8 mouse cellular contexts compared by ENCODE assay signal in the genomic region with DNA sequence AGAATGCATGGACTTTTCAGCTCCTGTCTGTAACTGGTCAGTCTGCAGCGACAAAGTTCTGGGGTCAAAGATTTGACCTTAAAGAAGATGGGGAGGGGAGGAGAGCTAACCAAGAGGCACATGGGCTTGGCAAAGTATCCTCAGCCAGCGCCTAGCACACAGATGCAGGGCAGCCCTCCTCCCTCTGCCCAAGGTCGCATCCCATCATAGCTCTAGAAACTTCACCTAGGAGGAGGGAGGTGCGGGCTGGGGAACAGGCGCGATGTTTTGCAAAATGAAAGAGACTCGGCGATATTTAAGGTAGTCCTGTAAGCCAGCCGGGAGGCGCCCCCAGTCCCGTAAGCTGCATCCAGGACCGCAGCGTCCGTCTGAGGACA. TPM values are rescaled to one million over a fixed set of nuclear protein-coding genes. Genes with fewer than 3 reads are reported as not detected.
A peak's percentile ranks its signal among the peaks of the same experiment; 100 is the strongest.
DNase-seq lines count a peak whose midpoint lies in the region; ATAC-seq and TF ChIP-seq lines count a peak whose summit lies in the region.

No protein-coding gene starts in this region.

- peak overlapping the region; percentile 77 for H3K4me2 ChIP-seq in limb, embryonic 13.5 days (replicated peaks)

- TF ChIP-seq CTCF in cerebellum, adult 2 months (IDR thresholded peaks at IDR 0.05; ENCODE audit: borderline replicate concordance, insufficient read depth, low read depth, low read length): no peak

- H3K9me3 ChIP-seq in limb, embryonic 13.5 days: no peaks in the 10 kb centered on the region

- DNase-seq in cerebellum, adult 2 months: no peak
- no peak for DNase-seq in cerebellum, adult 11 months
- peak; percentile 11 for DNase-seq in retina, embryonic 14.5 days (ENCODE audit: low spot score)
- no peak for DNase-seq in retina, postnatal 1 day
- peak; percentile 43 for DNase-seq in testis, postnatal 10 days (ENCODE audit: low spot score)
- DNase-seq in frontal cortex, postnatal 14 days (ENCODE audit: low spot score in 2 of 2): no peak
- DNase-seq in thymus, postnatal 0 days (ENCODE audit: low spot score): no peak

- H3K4me1 ChIP-seq in cerebellum, adult 2 months (ENCODE audit: control insufficient read depth, insufficient read depth, low read length): 0 out of 2 replicates have a peak, but pooled peaks cover 3% of the 10 kb centered on the region
- peaks cover 55% of the 10 kb centered on the region for H3K4me1 ChIP-seq in limb, embryonic 13.5 days

- peak; percentile 6; the same call in 1 of the 2 replicates for ATAC-seq in limb, embryonic 13.5 days (ENCODE audit: low FRiP score, low read depth)

- H3K9ac ChIP-seq in limb, embryonic 13.5 days: peak overlapping the region; percentile 93

- peaks cover 7% of the 10 kb centered on the region; the same call in 1 of the 2 replicates for H3K27me3 ChIP-seq in cerebellum, adult 2 months (ENCODE audit: control insufficient read depth, insufficient read depth, low read length)
- H3K27me3 ChIP-seq in limb, embryonic 13.5 days: no peaks in the 10 kb centered on the region

- no peaks in the 10 kb centered on the region for H3K36me3 ChIP-seq in limb, embryonic 13.5 days

- peak overlapping the region; percentile 36 for H3K4me3 ChIP-seq in cerebellum, adult 2 months (replicated peaks; ENCODE audit: insufficient read depth, low read depth, low read length)
- H3K4me3 ChIP-seq in limb, embryonic 13.5 days: peak overlapping the region; percentile 85

- TF ChIP-seq POLR2A in cerebellum, adult 2 months (IDR thresholded peaks at IDR 0.05; ENCODE audit: borderline replicate concordance, insufficient read depth, low read length): no peak

- 7% methylated on average over 14 of the region's 14 CpGs for WGBS in cerebellum, adult 2 months
- 1% methylated on average over 14 of the region's 14 CpGs for WGBS in limb, embryonic 13.5 days

- no peak overlapping the region for H3K27ac ChIP-seq in cerebellum, adult 2 months (ENCODE audit: insufficient read depth, low read length)
- H3K27ac ChIP-seq in limb, embryonic 13.5 days: peak overlapping the region; percentile 73

RNA-seq across cellular contexts. Expression of gene Kank4, which starts 0.5 kb away (rescaled TPM):
- polyA plus RNA-seq in cerebellum, adult 2 months (2012; rRNA removed): 6.8 and 9.1 TPM in 2 replicates
- polyA plus RNA-seq in limb, embryonic 13.5 days (2015; fragmentation: Nextera tagmentation; extraction: Ambion mirVana): 2.8 and 3.0 TPM in 2 replicates
- 0.10 and 0.17 TPM in 2 replicates for polyA plus RNA-seq in thymus, postnatal 0 days (2015; fragmentation: Nextera tagmentation; extraction: Ambion mirVana)

RNA-seq across cellular contexts. Expression of gene I0C0044D17Rik, which starts 6.8 kb away (rescaled TPM):
- polyA plus RNA-seq in cerebellum, adult 2 months (2012; rRNA removed): not detected in 2 replicates
- not detected in 2 replicates for polyA plus RNA-seq in limb, embryonic 13.5 days (2015; fragmentation: Nextera tagmentation; extraction: Ambion mirVana)
- not detected in 2 replicates for polyA plus RNA-seq in thymus, postnatal 0 days (2015; fragmentation: Nextera tagmentation; extraction: Ambion mirVana)

Comparison
In these comparisons a context has a peak if more than half of its experiments do, and no peak if none do; other contexts are left out.
1. DNase-seq: peak in retina, embryonic 14.5 days (single experiment) and testis, postnatal 10 days (single experiment); none in cerebellum, adult 2 months (0 of 2), cerebellum, adult 11 months (single experiment), retina, postnatal 1 day (single experiment), frontal cortex, postnatal 14 days (0 of 2) and thymus, postnatal 0 days (single experiment).